Mouse (Mus musculus) liver, adult 2 months (tissue): ENCODE measurements around the gene Tbc1d30.

Experiments used
- CTCF ChIP-seq: fragments of 200-500 bp; IDR thresholded peaks from 2 replicates; pipeline ENCODE4 v1.5.1; 2011; ENCODE audit warnings: low read depth, low read length, control low read depth
- POLR2A ChIP-seq: fragments of 200-500 bp; IDR thresholded peaks from 2 replicates; pipeline ENCODE4 v1.6.1; 2011; ENCODE audit warnings: low read length, control low read depth; ENCODE audit not compliant: insufficient read depth; ENCODE audit errors: extremely low read depth

- TF ChIP-seq CTCF: no peak
- TF ChIP-seq POLR2A: no peak
Measured at GRCm38 (mm10) chr10:121238551-121238950, 112.5 kb downstream of the Tbc1d30 start.
